Mouse (Mus musculus) testis, adult 10 weeks (tissue): ENCODE results near the gene Wdr5. TPM values are rescaled to one million over a fixed set of nuclear protein-coding genes. Genes with fewer than 3 reads are reported as not detected.

Source experiments
- polyA plus RNA-seq: library from polyadenylated mRNA; stranded (reverse); fragments of 350-450 nt; fragmentation: Illumina TruSeq; extraction: RNeasy Lipid Tissue Mini Kit (QIAGEN cat#74804); gene quantifications from one replicate; pipeline ENCODE4 v1.2.3, GENCODE M21; 2014; ENCODE audit warnings: low read depth, low replicate concordance

The Wdr5 gene
- polyA plus RNA-seq, result 25.0 TPM

GRCm38 (mm10) chr2:27514639-27515328 is at the start of gene Wdr5:
Wdr5 (plus strand) TSS chr2:27515157.

GRCm38 (mm10) chr2:27507562-27507961 is 7.4 kb upstream of the Wdr5 start, which contains the start of gene Brd3:
Brd3 (minus strand) TSS chr2:27507662.

Other genes with a start within 250 kb of the Wdr5 start
- gene Vav2, start 88.1 kb upstream of the Wdr5 start, polyA plus RNA-seq, result 5.4 TPM
- gene Brd3os, start 72.8 kb upstream of the Wdr5 start, polyA plus RNA-seq, result 1.6 TPM
- gene Brd3, start 7.5 kb upstream of the Wdr5 start, polyA plus RNA-seq, result 68.3 TPM
- gene Rxra, start 161.3 kb downstream of the Wdr5 start, polyA plus RNA-seq, result 1.1 TPM